ENCODE assay signal across 8 mouse cellular contexts in genomic region chr2:37358633-37359540, GRCm38 (mm10). TPM values are rescaled to one million over a fixed set of nuclear protein-coding genes. Genes with fewer than 3 reads are reported as not detected.
DNase-seq lines count a peak whose midpoint lies in the region; ATAC-seq and TF ChIP-seq lines count a peak whose summit lies in the region.

Pdcl (minus strand) TSS chr2:37359332.

- peak within 1 kb of the TSS; percentile 95 for H3K27ac ChIP-seq in forebrain, embryonic 12.5 days
- peak within 1 kb of the TSS; percentile 99 for H3K27ac ChIP-seq in heart, postnatal 0 days (ENCODE audit: low read depth)
- H3K27ac ChIP-seq in liver, embryonic 16.5 days (ENCODE audit: low read length), result peak within 1 kb of the TSS; percentile 100
- H3K27ac ChIP-seq in neural tube, embryonic 13.5 days (replicated peaks), result peak within 1 kb of the TSS; percentile 94
- H3K27ac ChIP-seq in testis, adult 2 months (ENCODE audit: control insufficient read depth, insufficient read depth, low read depth, low read length), result peak within 1 kb of the TSS; percentile 88

- H3K36me3 ChIP-seq in E14TG2a.4 (ENCODE audit: insufficient read depth, low read length), result peaks cover 39% of the 10 kb centered on the region
- peaks cover 30% of the 10 kb centered on the region for H3K36me3 ChIP-seq in forebrain, embryonic 12.5 days (replicated peaks)
- peaks cover 22% of the 10 kb centered on the region for H3K36me3 ChIP-seq in heart, postnatal 0 days (replicated peaks; ENCODE audit: control insufficient read depth, insufficient read depth, low read length)
- H3K36me3 ChIP-seq in liver, embryonic 16.5 days (ENCODE audit: control insufficient read depth, insufficient read depth), result peaks cover 10% of the 10 kb centered on the region; the same call in 1 of the 2 replicates
- peaks cover 33% of the 10 kb centered on the region for H3K36me3 ChIP-seq in neural tube, embryonic 13.5 days
- peaks cover 2% of the 10 kb centered on the region for H3K36me3 ChIP-seq in testis, adult 2 months (ENCODE audit: control insufficient read depth, insufficient read depth, low read length)

- peak; percentile 98 for ATAC-seq in forebrain, embryonic 12.5 days (ENCODE audit: low FRiP score)
- peak; percentile 99 for ATAC-seq in heart, postnatal 0 days (ENCODE audit: insufficient read depth, low read depth)
- peak; percentile 99 for ATAC-seq in liver, embryonic 16.5 days (ENCODE audit: low read depth)
- ATAC-seq in neural tube, embryonic 13.5 days (ENCODE audit: low read depth), result peak; percentile 98

- peak; percentile 68 for TF ChIP-seq POLR2A in testis, adult 2 months (IDR thresholded peaks at IDR 0.05; ENCODE audit: control insufficient read depth, low read depth, low read length)

- H3K9ac ChIP-seq in forebrain, embryonic 12.5 days, result peak within 1 kb of the TSS; percentile 68
- H3K9ac ChIP-seq in heart, postnatal 0 days (replicated peaks; ENCODE audit: low read depth, low read length), result peak within 1 kb of the TSS; percentile 80
- peak within 1 kb of the TSS; percentile 84 for H3K9ac ChIP-seq in liver, embryonic 16.5 days (ENCODE audit: low read depth, low read length)
- peak within 1 kb of the TSS; percentile 79 for H3K9ac ChIP-seq in neural tube, embryonic 13.5 days

- TF ChIP-seq EP300 in heart, postnatal 0 days (IDR thresholded peaks at IDR 0.05; ENCODE audit: low read depth), result no peak

- peaks cover 8% of the 10 kb centered on the region; the same call in 1 of the 2 replicates for H3K4me1 ChIP-seq in E14TG2a.4 (replicated peaks; ENCODE audit: low read depth, low read length)
- H3K4me1 ChIP-seq in forebrain, embryonic 12.5 days, result peaks cover 16% of the 10 kb centered on the region
- peaks cover 12% of the 10 kb centered on the region; the same call in 1 of the 2 replicates for H3K4me1 ChIP-seq in heart, postnatal 0 days (ENCODE audit: control insufficient read depth, insufficient read depth)
- H3K4me1 ChIP-seq in liver, embryonic 16.5 days (ENCODE audit: control insufficient read depth, low read depth, low read length), result peaks cover 9% of the 10 kb centered on the region
- peaks cover 21% of the 10 kb centered on the region for H3K4me1 ChIP-seq in neural tube, embryonic 13.5 days (replicated peaks)
- H3K4me1 ChIP-seq in testis, adult 2 months (ENCODE audit: control insufficient read depth, insufficient read depth, low read length), result peaks cover 8% of the 10 kb centered on the region

- peak; percentile 94 for DNase-seq in c-Kit-positive CD71-positive TER-119-positive erythroid progenitor cells, embryonic 14.5 days (ENCODE audit: low spot score)
- peak; percentile 97 for DNase-seq in heart, postnatal 0 days (ENCODE audit: low spot score)
- peak; percentile 92 to 95 for DNase-seq in kidney, postnatal 4 days

- under 1% methylated on average over 42 of the region's 42 CpGs for WGBS in forebrain, embryonic 12.5 days
- WGBS in heart, postnatal 0 days, result under 1% methylated on average over 42 of the region's 42 CpGs
- WGBS in liver, embryonic 16.5 days (ENCODE audit: insufficient replicate concordance), result under 1% methylated on average over 42 of the region's 42 CpGs
- under 1% methylated on average over 42 of the region's 42 CpGs for WGBS in neural tube, embryonic 13.5 days

- H3K4me2 ChIP-seq in forebrain, embryonic 12.5 days, result peak within 1 kb of the TSS; percentile 62
- H3K4me2 ChIP-seq in heart, postnatal 0 days (ENCODE audit: low read depth, low read length), result peak within 1 kb of the TSS; percentile 75
- peak within 1 kb of the TSS; percentile 87 for H3K4me2 ChIP-seq in liver, embryonic 16.5 days (ENCODE audit: low read depth, low read length)
- H3K4me2 ChIP-seq in neural tube, embryonic 13.5 days, result peak within 1 kb of the TSS; percentile 67

- H3K27me3 ChIP-seq in E14TG2a.4 (ENCODE audit: insufficient read depth, low read length), result no peaks in the 10 kb centered on the region
- no peaks in the 10 kb centered on the region for H3K27me3 ChIP-seq in forebrain, embryonic 12.5 days
- no peaks in the 10 kb centered on the region for H3K27me3 ChIP-seq in heart, postnatal 0 days (ENCODE audit: control insufficient read depth, insufficient read depth, low read length)
- no peaks in the 10 kb centered on the region for H3K27me3 ChIP-seq in liver, embryonic 16.5 days (ENCODE audit: control insufficient read depth, insufficient read depth, low read depth, low read length)
- H3K27me3 ChIP-seq in neural tube, embryonic 13.5 days, result no peaks in the 10 kb centered on the region
- H3K27me3 ChIP-seq in testis, adult 2 months (ENCODE audit: control insufficient read depth, insufficient read depth, low read length), result no peaks in the 10 kb centered on the region

- peak within 1 kb of the TSS; percentile 85 for H3K4me3 ChIP-seq in E14TG2a.4 (replicated peaks; ENCODE audit: low read length)
- peak within 1 kb of the TSS; percentile 69 for H3K4me3 ChIP-seq in forebrain, embryonic 12.5 days (replicated peaks)
- peak within 1 kb of the TSS; percentile 83 for H3K4me3 ChIP-seq in heart, postnatal 0 days (ENCODE audit: low read depth, low read length)
- peak within 1 kb of the TSS; percentile 97 for H3K4me3 ChIP-seq in liver, embryonic 16.5 days (ENCODE audit: low read depth, low read length)
- peak within 1 kb of the TSS; percentile 70 for H3K4me3 ChIP-seq in neural tube, embryonic 13.5 days
- peak within 1 kb of the TSS; percentile 95 for H3K4me3 ChIP-seq in testis, adult 2 months (ENCODE audit: control insufficient read depth, low read depth, low read length)

- H3K9me3 ChIP-seq in E14TG2a.4 (ENCODE audit: low read length), result peaks cover 47% of the 10 kb centered on the region
- H3K9me3 ChIP-seq in forebrain, embryonic 12.5 days, result no peaks in the 10 kb centered on the region
- H3K9me3 ChIP-seq in heart, postnatal 0 days (replicated peaks; ENCODE audit: control insufficient read depth, low read length), result no peaks in the 10 kb centered on the region
- no peaks in the 10 kb centered on the region for H3K9me3 ChIP-seq in liver, embryonic 16.5 days (replicated peaks; ENCODE audit: control insufficient read depth, low read length)
- H3K9me3 ChIP-seq in neural tube, embryonic 13.5 days, result no peaks in the 10 kb centered on the region

- no peak for TF ChIP-seq CTCF in E14TG2a.4 (conservative IDR thresholded peaks at IDR 0.05; ENCODE audit: low read length)
- TF ChIP-seq CTCF in heart, postnatal 0 days (IDR thresholded peaks at IDR 0.05; ENCODE audit: low read depth), result no peak
- no peak for TF ChIP-seq CTCF in testis, adult 2 months (IDR thresholded peaks at IDR 0.05; ENCODE audit: control insufficient read depth, insufficient read depth, insufficient replicate concordance, low read depth, low read length)

RNA-seq across cellular contexts. Expression of gene Pdcl, which starts in this region (rescaled TPM):
- 73.7 and 77.6 TPM in 2 replicates for polyA plus RNA-seq in forebrain, embryonic 12.5 days (2016; fragmentation: Nextera tagmentation; extraction: Ambion mirVana)
- total RNA-seq in heart, postnatal 0 days (2014; rRNA removed; ENCODE audit: low replicate concordance), result 22.8 and 29.3 TPM in 2 replicates
- polyA plus RNA-seq in heart, postnatal 0 days (2015; fragmentation: Nextera tagmentation; extraction: Ambion mirVana), result 27.6 and 29.0 TPM in 2 replicates
- 10.2 and 11.2 TPM in 2 replicates for polyA plus RNA-seq in liver, embryonic 16.5 days (2015; fragmentation: Nextera tagmentation; extraction: Ambion mirVana)
- polyA plus RNA-seq in neural tube, embryonic 13.5 days (2015; fragmentation: Nextera tagmentation; extraction: Ambion mirVana), result 71.7 and 77.8 TPM in 2 replicates
- polyA plus RNA-seq in testis, adult 2 months (2012; rRNA removed), result 2.5 and 3.7 TPM in 2 replicates

Comparison
In these comparisons a context has a peak if more than half of its experiments do, and no peak if none do; other contexts are left out.
1. Peak in every context shown above with its lines: DNase-seq, ATAC-seq, H3K4me3 ChIP-seq and H3K27ac ChIP-seq.